Mouse (Mus musculus) hindbrain, postnatal 0 days (tissue): ENCODE measurements around the gene Slc2a5. TPM values are rescaled to one million over a fixed set of nuclear protein-coding genes. Genes with fewer than 3 reads are reported as not detected.
A peak's percentile ranks its signal among the peaks of the same experiment; 100 is the strongest.

Source experiments
- ATAC-seq: fragments of 200-750 bp; cut with Nextera tagmentation; 2 replicates; pipeline ENCODE4 v1.8.0; 2017; ENCODE audit warnings: mild to moderate bottlenecking, moderate TSS enrichment, moderate library complexity
- DNase-seq: peaks from one replicate; pipeline ENCODE4 v3.0.0-alpha.2; 2015; ENCODE audit warnings: low spot score
- H3K27ac ChIP-seq: fragments of 300-500 bp; sonication (generic); 2 replicates; pipeline ENCODE4 v1.5.1; 2014; ENCODE audit warnings: mild to moderate bottlenecking
- H3K27me3 ChIP-seq: fragments of 300-500 bp; sonication (generic); 2 replicates; pipeline ENCODE4 v1.6.1; 2014; ENCODE audit warnings: low read length, mixed read lengths; ENCODE audit not compliant: insufficient read depth
- H3K36me3 ChIP-seq: fragments of 300-500 bp; sonication (generic); 2 replicates; pipeline ENCODE4 v1.6.1; 2014; ENCODE audit warnings: low read length, mixed read lengths; ENCODE audit not compliant: insufficient read depth
- H3K4me1 ChIP-seq: fragments of 300-500 bp; sonication (generic); 2 replicates; pipeline ENCODE4 v1.6.1; 2014; ENCODE audit warnings: antibody characterized with exemption, low read length, mixed read lengths; ENCODE audit not compliant: insufficient read depth
- H3K4me2 ChIP-seq: fragments of 300-500 bp; sonication (generic); 2 replicates; pipeline ENCODE4 v1.6.1; 2014; ENCODE audit warnings: low read depth, mild to moderate bottlenecking, low read length, moderate library complexity, mixed read lengths
- H3K4me3 ChIP-seq: fragments of 300-500 bp; sonication (generic); 2 replicates; pipeline ENCODE4 v1.5.1; 2014; ENCODE audit warnings: low read length
- H3K9ac ChIP-seq: fragments of 300-500 bp; sonication (generic); replicated peaks from 2 replicates; pipeline ENCODE4 v1.6.1; 2014; ENCODE audit warnings: mild to moderate bottlenecking, low read length, moderate library complexity, mixed read lengths
- H3K9me3 ChIP-seq: fragments of 300-500 bp; sonication (generic); 2 replicates; pipeline ENCODE4 v1.6.1; 2016; ENCODE audit warnings: low read length, mixed read lengths
- CTCF ChIP-seq: IDR thresholded peaks from 2 replicates; pipeline ENCODE4 v1.5.1; 2016; ENCODE audit warnings: antibody characterized with exemption, control low read depth, low read depth
- WGBS: fragments of 180-500 bp; shearing (Covaris S2); extraction: QIAGEN DNeasy Blood & Tissue Kit; methylation state at CpG from one replicate; pipeline ENCODE4 v1.1.7; 2014; 5-methylcytosine and 5-hydroxymethylcytosine counted together
- polyA plus RNA-seq: library from polyadenylated mRNA; unstranded; fragments of >200 nt; fragmentation: Nextera tagmentation; extraction: Ambion mirVana; gene quantifications from 2 replicates; pipeline ENCODE4 v1.2.1, GENCODE M21; 2015
- total RNA-seq: library from RNA; depleted of rRNA; stranded (reverse); fragments of >200 nt; gene quantifications from 2 replicates; pipeline ENCODE4 v1.2.3, GENCODE M21; 2014

Slc2a5 gene
- total and polyA plus RNA-seq, 2 experiments from 2014 or later: 1.5 to 2.7 TPM

GRCm38 (mm10) chr4:150114505-150115061 lies 4.5 kb upstream of the Slc2a5 start:
- Histone ChIP-seq H3K4me2 (no peak overlapping the region), H3K36me3 (no peaks in the 10 kb centered on the region), H3K27me3 (no peaks in the 10 kb centered on the region), H3K4me3 (no peak overlapping the region), H3K9me3 (no peaks in the 10 kb centered on the region), H3K4me1 (no peaks in the 10 kb centered on the region), H3K9ac (no peak overlapping the region), H3K27ac (no peak overlapping the region)
- ATAC-seq: 0 out of 2 replicates have a peak, but pooled peaks have one; percentile 25
- TF ChIP-seq CTCF: no peak
- WGBS: 93% methylated on average over 26 of the region's 26 CpGs
- no peak for DNase-seq

DNA sequence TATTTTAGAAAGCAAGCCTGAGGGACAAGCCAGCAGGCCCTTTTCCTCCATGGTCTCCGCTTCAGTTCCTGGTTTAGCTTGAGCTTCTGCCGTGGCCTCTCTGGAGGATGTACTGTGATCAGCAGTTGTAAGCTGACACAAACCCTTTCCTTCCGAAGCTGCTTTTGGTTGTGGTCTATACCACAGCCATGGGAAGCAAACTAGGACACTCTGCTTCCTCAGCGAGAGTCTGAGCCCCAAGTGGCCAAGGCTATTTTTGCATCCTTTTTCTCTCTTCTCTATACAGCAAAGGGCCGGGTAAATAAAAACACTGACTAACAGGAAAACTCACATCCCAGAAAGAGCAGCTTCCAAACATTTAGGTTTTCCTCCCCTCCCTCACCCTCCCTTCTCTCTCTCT lies 1.8 kb upstream of the Slc2a5 start:
- no peak overlapping the region for H3K4me2 ChIP-seq
- TF ChIP-seq CTCF: peak; percentile 57
- no peak overlapping the region for H3K4me3 ChIP-seq
- H3K9ac ChIP-seq: no peak overlapping the region
- 33% methylated on average over 5 of the region's 5 CpGs for WGBS
- no peaks in the 10 kb centered on the region for H3K27me3 ChIP-seq
- H3K9me3 ChIP-seq: no peaks in the 10 kb centered on the region
- ATAC-seq (no peak), DNase-seq (peak; percentile 66)
- H3K36me3 ChIP-seq: no peaks in the 10 kb centered on the region
- no peak overlapping the region for H3K27ac ChIP-seq
- H3K4me1 ChIP-seq: no peaks in the 10 kb centered on the region

GRCm38 (mm10) chr4:150118163-150118562 lies 920 bp upstream of the Slc2a5 start:
- 72% methylated on average over 6 of the region's 6 CpGs for WGBS
- H3K27ac ChIP-seq: no peak overlapping the region
- no peak for TF ChIP-seq CTCF
- no peak overlapping the region for H3K4me2 ChIP-seq
- no peaks in the 10 kb centered on the region for H3K27me3 ChIP-seq
- no peak overlapping the region for H3K9ac ChIP-seq
- H3K4me3 ChIP-seq: no peak overlapping the region
- no peaks in the 10 kb centered on the region for H3K9me3 ChIP-seq
- no peak for DNase-seq
- H3K4me1 ChIP-seq: no peaks in the 10 kb centered on the region
- no peaks in the 10 kb centered on the region for H3K36me3 ChIP-seq
- no peak for ATAC-seq

DNA sequence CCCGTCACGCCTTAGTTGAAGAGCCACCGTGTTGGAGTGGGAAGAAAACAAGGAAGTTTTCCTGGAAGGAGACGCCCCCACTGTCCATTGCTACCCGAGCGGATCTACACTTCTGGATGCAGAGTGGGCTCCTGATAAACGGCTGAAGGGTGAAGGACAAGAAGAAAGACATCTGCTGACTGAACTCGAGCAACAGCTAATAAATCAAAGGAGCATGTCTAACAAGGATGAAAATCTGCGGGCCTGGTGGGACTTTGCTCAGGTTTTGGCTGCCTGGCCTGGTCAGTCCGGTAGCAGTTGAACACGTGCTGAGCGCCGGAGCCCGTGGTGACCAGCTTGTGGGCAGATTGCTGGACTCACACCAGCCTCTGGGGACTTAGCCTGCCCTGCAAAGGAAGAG lies 557 bp downstream of the Slc2a5 start:
- no peak for TF ChIP-seq CTCF
- ATAC-seq (no peak), DNase-seq (no peak)
- 46% methylated on average over 14 of the region's 14 CpGs for WGBS
- Histone ChIP-seq H3K36me3 (no peaks in the 10 kb centered on the region), H3K27me3 (no peaks in the 10 kb centered on the region), H3K9ac (no peak overlapping the region), H3K4me3 (no peak overlapping the region), H3K4me1 (no peaks in the 10 kb centered on the region), H3K9me3 (no peaks in the 10 kb centered on the region), H3K4me2 (peak overlapping the region; percentile 26), H3K27ac (no peak overlapping the region)

- H3K27me3 ChIP-seq: no peaks in the 10 kb centered on the region
- no peak overlapping the region for H3K4me3 ChIP-seq
- ATAC-seq (peak; percentile 57), DNase-seq (peak; percentile 61)
- H3K4me2 ChIP-seq: no peak overlapping the region
- H3K9me3 ChIP-seq: no peaks in the 10 kb centered on the region
- no peaks in the 10 kb centered on the region for H3K4me1 ChIP-seq
- H3K9ac ChIP-seq: no peak overlapping the region
- no peaks in the 10 kb centered on the region for H3K36me3 ChIP-seq
- no peak overlapping the region for H3K27ac ChIP-seq
- TF ChIP-seq CTCF: peak; percentile 19; the same call in 1 of the 2 replicates
- 40% methylated on average over 15 of the region's 15 CpGs for WGBS
Observed at GRCm38 (mm10) chr4:150120173-150120833, 1.2 kb downstream of the Slc2a5 start.

DNA sequence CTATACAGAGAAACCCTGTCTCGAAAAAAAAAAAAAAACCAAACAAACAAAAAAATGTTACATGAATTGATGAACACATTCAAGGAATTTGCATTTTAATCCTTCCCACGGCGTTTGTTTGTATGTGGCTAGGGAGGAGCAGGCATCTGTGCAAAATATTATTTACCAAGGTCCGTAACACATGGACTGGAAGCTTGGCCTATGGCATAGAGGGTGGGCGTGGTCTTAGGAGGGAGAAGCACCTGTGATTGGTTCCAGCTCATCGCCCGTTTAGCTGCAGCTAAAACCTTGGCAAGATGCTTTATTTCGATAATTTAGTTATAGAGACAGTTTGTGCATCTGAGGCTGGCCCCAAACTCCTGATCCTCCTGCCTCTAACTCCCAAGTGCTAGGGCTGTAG lies 2.3 kb downstream of the Slc2a5 start:
- WGBS: 73% methylated on average over 8 of the region's 8 CpGs

GRCm38 (mm10) chr4:150122476-150122875 lies 3.4 kb downstream of the Slc2a5 start:
- no peak overlapping the region for H3K4me3 ChIP-seq
- no peak for TF ChIP-seq CTCF
- no peaks in the 10 kb centered on the region for H3K36me3 ChIP-seq
- DNase-seq (no peak), ATAC-seq (no peak)
- H3K9me3 ChIP-seq: no peaks in the 10 kb centered on the region
- no peak overlapping the region for H3K4me2 ChIP-seq
- H3K4me1 ChIP-seq: no peaks in the 10 kb centered on the region
- H3K9ac ChIP-seq: no peak overlapping the region
- H3K27ac ChIP-seq: no peak overlapping the region
- no peaks in the 10 kb centered on the region for H3K27me3 ChIP-seq
- 50% methylated on average over 3 of the region's 3 CpGs for WGBS

More for the DNA sequence above, 2.3 kb downstream of the Slc2a5 start:
- Histone ChIP-seq H3K9me3 (no peaks in the 10 kb centered on the region), H3K27me3 (no peaks in the 10 kb centered on the region), H3K36me3 (no peaks in the 10 kb centered on the region), H3K4me3 (no peak overlapping the region), H3K9ac (no peak overlapping the region), H3K4me1 (no peaks in the 10 kb centered on the region), H3K27ac (no peak overlapping the region), H3K4me2 (no peak overlapping the region)
- DNase-seq (no peak), ATAC-seq (no peak)
- TF ChIP-seq CTCF: no peak
